Mouse (Mus musculus) embryonic facial prominence, embryonic 11.5 days (tissue): Measurements from ENCODE around the gene Polq. TPM values are rescaled to one million over a fixed set of nuclear protein-coding genes. Genes with fewer than 3 reads are reported as not detected.

Experiments
- ATAC-seq: fragments of 200-750 bp; cut with Nextera tagmentation; replicated peaks from 2 replicates; pipeline ENCODE4 v1.8.0; 2017; ENCODE audit warnings: low read depth; ENCODE audit not compliant: insufficient number of reproducible peaks, low FRiP score, low TSS enrichment
- DNase-seq: peaks from one replicate; pipeline ENCODE4 v3.0.0-alpha.2; 2015; ENCODE audit warnings: low spot score
- H3K27ac ChIP-seq: fragments of 300-500 bp; sonication (generic); replicated peaks from 2 replicates; pipeline ENCODE4 v1.5.1; 2014; ENCODE audit warnings: mild to moderate bottlenecking, low read depth, low read length, control low read depth
- H3K27me3 ChIP-seq: fragments of 300-500 bp; sonication (generic); 2 replicates; pipeline ENCODE4 v1.6.1; 2014; ENCODE audit warnings: mild to moderate bottlenecking, low read length, moderate library complexity, mixed read lengths; ENCODE audit not compliant: control insufficient read depth, insufficient read depth
- H3K36me3 ChIP-seq: fragments of 300-500 bp; sonication (generic); replicated peaks from 2 replicates; pipeline ENCODE4 v1.6.1; 2014; ENCODE audit warnings: low read depth, mild to moderate bottlenecking, low read length, moderate library complexity, mixed read lengths; ENCODE audit not compliant: control insufficient read depth, insufficient read depth
- H3K4me1 ChIP-seq: fragments of 300-500 bp; sonication (generic); 2 replicates; pipeline ENCODE4 v1.6.1; 2014; ENCODE audit warnings: low read length, mixed read lengths; ENCODE audit not compliant: control insufficient read depth, insufficient read depth
- H3K4me2 ChIP-seq: fragments of 300-500 bp; sonication (generic); 2 replicates; pipeline ENCODE4 v1.6.1; 2014; ENCODE audit warnings: low read depth, mild to moderate bottlenecking, control low read depth, low read length, moderate library complexity
- H3K4me3 ChIP-seq: fragments of 300-500 bp; sonication (generic); 2 replicates; pipeline ENCODE4 v1.5.1; 2014; ENCODE audit warnings: low read depth, low read length, control low read depth
- H3K9ac ChIP-seq: fragments of 300-500 bp; sonication (generic); replicated peaks from 2 replicates; pipeline ENCODE4 v1.6.1; 2014; ENCODE audit warnings: mild to moderate bottlenecking, control low read depth, low read length
- H3K9me3 ChIP-seq: fragments of 300-500 bp; sonication (generic); replicated peaks from 2 replicates; pipeline ENCODE4 v1.6.1; 2016; ENCODE audit warnings: mild to moderate bottlenecking, low read length, inconsistent platforms, mixed read lengths; ENCODE audit not compliant: control insufficient read depth
- WGBS: fragments of 180-500 bp; shearing (Covaris S2); extraction: QIAGEN DNeasy Blood & Tissue Kit; methylation state at CpG from one replicate; pipeline ENCODE4 v1.1.7; 2014; 5-methylcytosine and 5-hydroxymethylcytosine counted together
- polyA plus RNA-seq: library from polyadenylated mRNA; unstranded; fragments of >200 nt; fragmentation: Nextera tagmentation; extraction: Ambion mirVana; gene quantifications from 2 replicates; pipeline ENCODE4 v1.2.1, GENCODE M21; 2014

Gene Polq
- polyA plus RNA-seq, 1 experiment from 2014 or later: 11.3 TPM

DNA sequence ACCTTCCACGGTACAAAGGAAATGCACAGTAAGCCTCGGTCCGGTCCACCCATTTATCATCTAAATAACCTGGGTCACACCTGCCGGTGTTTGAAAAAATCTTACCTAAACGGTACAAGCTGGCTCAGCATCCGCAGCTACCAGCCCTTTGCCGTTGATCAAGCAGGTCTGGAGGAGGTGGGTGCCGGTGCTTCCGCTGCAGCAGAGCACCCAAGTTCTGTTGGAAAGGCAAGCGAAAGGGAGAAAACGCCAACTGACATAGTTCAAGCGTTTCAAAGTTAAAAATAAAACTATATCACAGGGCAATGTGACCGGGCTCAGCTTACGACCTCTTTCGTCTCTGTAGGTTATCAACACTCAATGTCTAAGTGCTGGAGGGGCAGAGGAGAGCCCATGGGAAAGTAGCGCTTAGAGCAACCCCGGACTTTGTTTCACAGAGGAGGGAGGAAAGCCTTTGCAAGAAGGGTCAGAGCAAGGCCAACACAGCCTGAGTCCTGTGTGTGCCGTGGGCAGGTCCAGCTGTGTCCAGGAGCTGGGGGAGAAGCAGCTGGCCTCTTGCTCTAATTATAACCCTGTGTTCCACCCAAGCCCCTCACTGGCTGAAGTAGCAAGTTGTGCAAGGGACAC is 21.5 kb upstream of the Polq start, which contains the start of gene Fbxo40:
Gene Fbxo40 (minus strand): TSS at position 469 of the 627 bp plus-strand sequence.
- WGBS: 67% methylated on average over 18 of the region's 18 CpGs
- no peak for ATAC-seq
- Histone ChIP-seq H3K9ac (no peak within 1 kb of the TSS), H3K4me1 (no peaks in the 10 kb centered on the region; the same call in 1 of the 2 replicates), H3K27ac (no peak within 1 kb of the TSS), H3K9me3 (no peaks in the 10 kb centered on the region), H3K36me3 (no peaks in the 10 kb centered on the region), H3K27me3 (no peaks in the 10 kb centered on the region), H3K4me3 (no peak within 1 kb of the TSS), H3K4me2 (no peak within 1 kb of the TSS)
- peak; percentile 14 for DNase-seq

DNA sequence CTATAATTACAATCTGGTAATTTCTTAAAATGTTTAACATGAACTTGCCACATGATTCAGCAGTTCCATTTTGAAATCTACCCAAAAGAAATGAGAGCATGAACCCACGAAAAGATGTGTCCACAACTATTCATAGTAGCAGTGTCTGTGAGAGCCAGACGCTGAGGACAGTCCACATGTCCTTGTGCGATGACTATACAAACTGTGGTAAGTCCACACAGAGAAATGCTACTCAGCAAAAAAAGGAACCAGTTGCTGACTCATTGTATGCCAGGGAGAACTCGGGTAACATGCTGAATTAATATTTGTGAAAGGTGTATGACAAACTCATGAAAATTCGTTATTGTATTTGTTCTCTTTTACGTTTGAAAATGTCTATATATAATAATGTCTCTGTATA is 13.9 kb upstream of the Polq start:
- DNase-seq (no peak), ATAC-seq (no peak)
- Histone ChIP-seq H3K9ac (no peak overlapping the region), H3K36me3 (no peaks in the 10 kb centered on the region), H3K4me3 (no peak overlapping the region), H3K9me3 (no peaks in the 10 kb centered on the region), H3K27ac (no peak overlapping the region), H3K4me2 (no peak overlapping the region), H3K27me3 (no peaks in the 10 kb centered on the region), H3K4me1 (no peaks in the 10 kb centered on the region)
- WGBS: 79% methylated on average over 6 of the region's 6 CpGs

- no peak overlapping the region for H3K4me3 ChIP-seq
- H3K27ac ChIP-seq: no peak overlapping the region
- DNase-seq: no peak
- ATAC-seq: no peak
- H3K9ac ChIP-seq: no peak overlapping the region
- H3K27me3 ChIP-seq: no peaks in the 10 kb centered on the region
- H3K4me2 ChIP-seq: no peak overlapping the region
- H3K36me3 ChIP-seq: no peaks in the 10 kb centered on the region
- no peaks in the 10 kb centered on the region for H3K4me1 ChIP-seq
- 71% methylated on average over 9 of the region's 9 CpGs for WGBS
- no peaks in the 10 kb centered on the region for H3K9me3 ChIP-seq
Measured at GRCm38 (mm10) chr16:36999366-36999972, 12.1 kb upstream of the Polq start.

DNA sequence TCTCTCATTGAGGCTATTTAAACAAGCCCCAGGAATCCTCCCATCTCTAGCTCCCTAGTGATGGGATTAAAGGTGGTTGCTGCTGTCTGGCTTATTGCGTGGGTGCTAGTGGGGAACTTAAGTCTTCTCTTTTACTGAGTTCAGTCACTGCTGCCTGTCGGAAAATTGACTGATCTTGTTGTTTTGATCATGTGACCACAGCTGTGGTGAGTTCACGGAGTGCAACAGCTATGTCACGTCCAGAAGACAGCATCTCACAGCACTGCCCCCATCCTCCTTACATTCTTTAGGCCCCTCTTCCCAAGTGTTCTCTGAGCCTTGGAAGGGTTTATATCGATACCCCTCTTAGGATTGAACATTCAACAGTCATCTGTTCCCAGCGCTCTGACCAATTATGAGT is 2.3 kb upstream of the Polq start:
- no peak for DNase-seq
- Histone ChIP-seq H3K9ac (no peak overlapping the region), H3K9me3 (no peaks in the 10 kb centered on the region), H3K36me3 (no peaks in the 10 kb centered on the region), H3K27ac (no peak overlapping the region), H3K27me3 (no peaks in the 10 kb centered on the region), H3K4me1 (no peaks in the 10 kb centered on the region), H3K4me3 (no peak overlapping the region), H3K4me2 (no peak overlapping the region)
- ATAC-seq: no peak
- WGBS: 68% methylated on average over 6 of the region's 6 CpGs

DNA sequence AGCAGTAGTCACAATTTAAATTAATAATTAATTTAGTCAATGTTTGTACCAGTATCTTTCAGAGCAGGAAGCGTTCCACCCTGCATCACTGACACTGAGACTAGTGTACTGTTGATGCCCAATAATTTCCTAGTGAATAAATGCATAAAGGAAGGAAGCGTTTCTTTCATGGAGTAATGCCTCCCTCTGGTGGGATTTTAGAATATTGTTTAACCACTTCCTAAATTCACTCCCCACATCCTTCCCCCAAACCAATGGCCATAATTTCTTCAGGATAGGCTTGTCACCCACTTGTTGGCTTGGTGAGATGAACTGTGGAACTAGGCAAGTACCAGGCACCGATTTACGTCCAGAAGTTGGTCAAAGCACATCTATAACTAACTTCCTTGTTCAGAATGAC is 1.2 kb upstream of the Polq start:
- no peak overlapping the region for H3K27ac ChIP-seq
- no peak overlapping the region for H3K9ac ChIP-seq
- no peaks in the 10 kb centered on the region for H3K9me3 ChIP-seq
- H3K36me3 ChIP-seq: no peaks in the 10 kb centered on the region
- ATAC-seq (no peak), DNase-seq (peak; percentile 75)
- H3K4me3 ChIP-seq: no peak overlapping the region
- 67% methylated on average over 4 of the region's 4 CpGs for WGBS
- no peak overlapping the region for H3K4me2 ChIP-seq
- no peaks in the 10 kb centered on the region for H3K4me1 ChIP-seq
- no peaks in the 10 kb centered on the region for H3K27me3 ChIP-seq

- Histone ChIP-seq H3K9me3 (no peaks in the 10 kb centered on the region), H3K4me3 (peak overlapping the region; percentile 89), H3K4me2 (peak overlapping the region; percentile 75), H3K36me3 (no peaks in the 10 kb centered on the region), H3K27me3 (no peaks in the 10 kb centered on the region), H3K9ac (peak overlapping the region; percentile 86), H3K27ac (no peak overlapping the region), H3K4me1 (no peaks in the 10 kb centered on the region)
- WGBS: under 1% methylated on average over 26 of the region's 26 CpGs
- DNase-seq (no peak), ATAC-seq (peak; percentile 72)
Measured at GRCm38 (mm10) chr16:37011922-37012289, 320 bp downstream of the Polq start.

DNA sequence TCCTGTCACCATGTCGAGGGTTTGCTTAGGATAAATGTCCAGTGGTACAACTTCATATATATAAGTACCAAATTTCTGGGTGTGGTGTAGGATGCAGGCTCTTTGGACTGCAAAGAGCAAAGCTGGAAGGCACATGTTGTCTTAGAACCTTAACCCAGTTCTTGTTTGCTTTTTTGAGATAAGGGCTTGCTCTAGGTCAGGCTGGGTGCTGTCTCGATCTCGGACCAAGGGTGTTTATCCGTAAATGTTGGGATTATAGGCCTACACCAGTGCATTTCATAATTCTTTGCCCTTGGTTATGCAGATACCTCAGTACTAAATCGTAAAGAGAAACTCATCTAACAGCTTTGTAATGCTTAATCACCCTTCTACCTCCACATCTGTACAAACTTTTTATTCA is 750 bp downstream of the Polq start:
- Histone ChIP-seq H3K36me3 (no peaks in the 10 kb centered on the region), H3K4me3 (peak overlapping the region; percentile 89), H3K4me2 (peak overlapping the region; percentile 75), H3K27ac (no peak overlapping the region), H3K27me3 (no peaks in the 10 kb centered on the region), H3K9ac (peak overlapping the region; percentile 86), H3K9me3 (no peaks in the 10 kb centered on the region), H3K4me1 (no peaks in the 10 kb centered on the region)
- DNase-seq (no peak), ATAC-seq (no peak)
- 63% methylated on average over 5 of the region's 5 CpGs for WGBS

- Histone ChIP-seq H3K36me3 (0 out of 2 replicates have a peak, but pooled peaks cover under 1% of the 10 kb centered on the region), H3K4me2 (no peak overlapping the region), H3K9me3 (no peaks in the 10 kb centered on the region), H3K27me3 (no peaks in the 10 kb centered on the region), H3K4me3 (no peak overlapping the region), H3K27ac (no peak overlapping the region), H3K9ac (no peak overlapping the region), H3K4me1 (no peaks in the 10 kb centered on the region)
- WGBS: 82% methylated on average over 3 of the region's 3 CpGs
- ATAC-seq (no peak), DNase-seq (no peak)
Measured at GRCm38 (mm10) chr16:37027581-37027980, 16.0 kb downstream of the Polq start.
